Mouse (Mus musculus) urinary bladder, postnatal 4 days (tissue): ENCODE measurements around the gene Cacna1a.

Source experiments
- DNase-seq, 2 experiments: peaks; one replicate each; pipeline ENCODE4 v3.0.0; 2021 to 2022; ENCODE audit warnings: low spot score in 2 of 2

Cacna1a gene

GRCm38 (mm10) chr8:84637946-84638554 is 249.8 kb downstream of the Cacna1a start:
- DNase-seq: no peak

GRCm38 (mm10) chr8:84638555-84639161 is 250.4 kb downstream of the Cacna1a start:
- peak in 1 of 2 experiments; percentile 40 for DNase-seq

GRCm38 (mm10) chr8:84639162-84640009 is 251.1 kb downstream of the Cacna1a start:
- peak; percentile 90 to 94 for DNase-seq

- no peak for DNase-seq
Observed at GRCm38 (mm10) chr8:84640010-84640588, 251.9 kb downstream of the Cacna1a start.

- DNase-seq: no peak
Observed at GRCm38 (mm10) chr8:84640617-84641294, 252.5 kb downstream of the Cacna1a start.

- DNase-seq: no peak
Observed at GRCm38 (mm10) chr8:84641578-84642361, 253.5 kb downstream of the Cacna1a start.

GRCm38 (mm10) chr8:84643019-84643418 is 254.8 kb downstream of the Cacna1a start:
- no peak for DNase-seq

GRCm38 (mm10) chr8:84646800-84647199 is 258.6 kb downstream of the Cacna1a start:
- no peak for DNase-seq

GRCm38 (mm10) chr8:84647461-84647901 is 259.2 kb downstream of the Cacna1a start:
- DNase-seq: no peak

- DNase-seq: no peak
Observed at GRCm38 (mm10) chr8:84650213-84650612, 262.0 kb downstream of the Cacna1a start.

GRCm38 (mm10) chr8:84653092-84653631 is 264.9 kb downstream of the Cacna1a start:
- DNase-seq: no peak

GRCm38 (mm10) chr8:84654597-84654996 is 266.4 kb downstream of the Cacna1a start:
- no peak for DNase-seq

- no peak for DNase-seq
Observed at GRCm38 (mm10) chr8:84655336-84656190, 267.3 kb downstream of the Cacna1a start.

- peak in 1 of 2 experiments; percentile 58 for DNase-seq
Observed at GRCm38 (mm10) chr8:84656191-84656525, 267.9 kb downstream of the Cacna1a start.

- DNase-seq: peak in 1 of 2 experiments; percentile 78
Observed at GRCm38 (mm10) chr8:84656641-84657126, 268.4 kb downstream of the Cacna1a start.

- no peak for DNase-seq
Observed at GRCm38 (mm10) chr8:84657203-84657602, 269.0 kb downstream of the Cacna1a start.

- no peak for DNase-seq
Observed at GRCm38 (mm10) chr8:84657680-84658079, 269.4 kb downstream of the Cacna1a start.

- DNase-seq: no peak
Observed at GRCm38 (mm10) chr8:84658951-84659350, 270.7 kb downstream of the Cacna1a start.
